Mouse (Mus musculus) G1E (cell line): ENCODE measurements around the gene Rasgrp1. TPM values are rescaled to one million over a fixed set of nuclear protein-coding genes. Genes with fewer than 3 reads are reported as not detected.

Experiments
- ATAC-seq: 2 replicates; pipeline ENCODE4 v1.8.0; 2016; ENCODE audit warnings: mild to moderate bottlenecking; ENCODE audit not compliant: insufficient number of reproducible peaks, poor library complexity, low FRiP score, severe bottlenecking; ENCODE audit errors: extremely low read depth
- DNase-seq: peaks from one replicate; pipeline ENCODE4 v3.0.0; 2012; ENCODE audit warnings: low spot score
- H3K27me3 ChIP-seq: 2 replicates; pipeline ENCODE4 v1.6.1; 2012; ENCODE audit warnings: mild to moderate bottlenecking, low read length, inconsistent platforms; ENCODE audit not compliant: insufficient read depth
- H3K36me3 ChIP-seq: replicated peaks from 2 replicates; pipeline ENCODE3; 2012; ENCODE audit warnings: mild to moderate bottlenecking, inconsistent platforms
- H3K4me1 ChIP-seq: 2 replicates; pipeline ENCODE4 v1.6.1; 2012; ENCODE audit warnings: low read depth, low read length, inconsistent platforms, mixed read lengths; ENCODE audit not compliant: insufficient read depth
- H3K4me3 ChIP-seq: 2 replicates; pipeline ENCODE4 v1.5.1; 2012; ENCODE audit warnings: low read depth, mild to moderate bottlenecking, inconsistent platforms, low read length, moderate library complexity, mixed read lengths
- H3K9me3 ChIP-seq: replicated peaks from 2 replicates; pipeline ENCODE4 v1.6.1; 2012; ENCODE audit warnings: inconsistent platforms
- CTCF ChIP-seq: IDR thresholded peaks from 2 replicates; pipeline ENCODE4 v1.5.1; 2012; ENCODE audit warnings: low read depth, low read length, inconsistent platforms, mixed read lengths
- GATA1 ChIP-seq: IDR thresholded peaks from 2 replicates; pipeline ENCODE4 v1.6.1; 2012; ENCODE audit warnings: borderline replicate concordance, low read length, inconsistent platforms, mixed read lengths
- GATA2 ChIP-seq: IDR thresholded peaks from 2 replicates; pipeline ENCODE4 v1.6.1; 2012; ENCODE audit warnings: low read depth, low read length, inconsistent platforms, borderline replicate concordance
- POLR2AphosphoS5 ChIP-seq: IDR thresholded peaks from 2 replicates; pipeline ENCODE4 v1.6.1; 2012; ENCODE audit warnings: low read depth, low read length, inconsistent platforms; ENCODE audit not compliant: insufficient replicate concordance
- TAL1 ChIP-seq: conservative IDR thresholded peaks from 2 replicates; pipeline ENCODE4 v1.6.1; 2012; ENCODE audit warnings: low read depth, low read length, inconsistent platforms, mixed read lengths
- polyA plus RNA-seq: library from polyadenylated mRNA; stranded (reverse); fragments of >175 nt; gene quantifications from 2 replicates; pipeline ENCODE4 v1.2.3, GENCODE M21; 2012
- total RNA-seq, 2 experiments: library from RNA; stranded (forward) in 1 of 2; stranded (reverse) in 1 of 2; fragments of 200-1000 nt in 1 of 2; fragments of >200 nt in 1 of 2; fragmentation: Nextera tagmentation in 1 of 2; gene quantifications; 2 replicates each; pipeline ENCODE4 v1.2.3; 2014 to 2017

The Rasgrp1 gene
- total and polyA plus RNA-seq, 3 experiments, result 0.05 TPM; not detected in 2

DNA sequence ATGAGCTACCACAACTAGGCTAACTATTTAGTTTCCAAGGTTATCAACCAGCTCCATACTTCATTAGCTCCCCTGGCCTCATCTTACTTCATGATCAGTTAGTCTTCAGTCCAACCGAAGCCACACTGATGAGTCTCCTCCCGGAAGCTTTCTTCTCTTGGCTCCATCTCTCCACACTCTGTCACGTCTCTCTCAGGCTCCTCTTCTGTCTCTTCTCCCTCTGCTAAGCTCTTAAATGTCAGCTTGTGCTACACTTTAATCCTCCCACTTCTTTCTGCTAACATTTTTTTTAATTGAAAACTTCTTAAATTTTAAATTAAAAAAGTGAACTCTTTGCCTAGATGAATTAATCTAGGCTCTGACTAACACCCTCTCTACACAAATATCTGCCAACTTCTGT, 34.8 kb downstream of the Rasgrp1 start:
- ATAC-seq (no peak), DNase-seq (no peak)
- TF ChIP-seq CTCF, result no peak
- no peak for TF ChIP-seq GATA2
- no peak for TF ChIP-seq POLR2AphosphoS5
- no peak for TF ChIP-seq TAL1
- TF ChIP-seq GATA1, result no peak
- H3K4me3 ChIP-seq, result no peak overlapping the region
- 0 out of 2 replicates have a peak, but pooled peaks cover 2% of the 10 kb centered on the region for H3K27me3 ChIP-seq
- H3K4me1 ChIP-seq, result no peaks in the 10 kb centered on the region
- no peaks in the 10 kb centered on the region for H3K9me3 ChIP-seq
- H3K36me3 ChIP-seq, result no peaks in the 10 kb centered on the region

DNA sequence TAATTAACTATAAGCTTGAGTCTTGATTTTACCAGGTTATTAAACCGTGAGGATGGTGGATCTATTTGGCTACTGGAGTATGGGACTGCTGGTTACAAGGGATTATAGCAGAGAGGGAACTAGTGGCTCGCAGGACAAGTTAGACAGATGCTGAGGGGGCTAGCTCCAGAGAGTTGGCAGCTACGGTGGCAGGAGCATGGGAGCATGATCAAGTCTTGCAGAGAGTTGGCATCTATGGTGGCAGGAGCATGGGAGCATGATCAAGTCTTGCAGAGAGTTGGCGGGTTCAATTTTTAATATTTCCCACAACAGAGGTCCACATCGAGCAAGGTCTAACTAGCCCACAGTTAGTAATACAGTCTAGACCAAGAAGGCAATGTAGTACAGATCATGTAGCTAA, 37.9 kb downstream of the Rasgrp1 start:
- no peak for ATAC-seq
- H3K27me3 ChIP-seq, result 0 out of 2 replicates have a peak, but pooled peaks cover 2% of the 10 kb centered on the region

DNA sequence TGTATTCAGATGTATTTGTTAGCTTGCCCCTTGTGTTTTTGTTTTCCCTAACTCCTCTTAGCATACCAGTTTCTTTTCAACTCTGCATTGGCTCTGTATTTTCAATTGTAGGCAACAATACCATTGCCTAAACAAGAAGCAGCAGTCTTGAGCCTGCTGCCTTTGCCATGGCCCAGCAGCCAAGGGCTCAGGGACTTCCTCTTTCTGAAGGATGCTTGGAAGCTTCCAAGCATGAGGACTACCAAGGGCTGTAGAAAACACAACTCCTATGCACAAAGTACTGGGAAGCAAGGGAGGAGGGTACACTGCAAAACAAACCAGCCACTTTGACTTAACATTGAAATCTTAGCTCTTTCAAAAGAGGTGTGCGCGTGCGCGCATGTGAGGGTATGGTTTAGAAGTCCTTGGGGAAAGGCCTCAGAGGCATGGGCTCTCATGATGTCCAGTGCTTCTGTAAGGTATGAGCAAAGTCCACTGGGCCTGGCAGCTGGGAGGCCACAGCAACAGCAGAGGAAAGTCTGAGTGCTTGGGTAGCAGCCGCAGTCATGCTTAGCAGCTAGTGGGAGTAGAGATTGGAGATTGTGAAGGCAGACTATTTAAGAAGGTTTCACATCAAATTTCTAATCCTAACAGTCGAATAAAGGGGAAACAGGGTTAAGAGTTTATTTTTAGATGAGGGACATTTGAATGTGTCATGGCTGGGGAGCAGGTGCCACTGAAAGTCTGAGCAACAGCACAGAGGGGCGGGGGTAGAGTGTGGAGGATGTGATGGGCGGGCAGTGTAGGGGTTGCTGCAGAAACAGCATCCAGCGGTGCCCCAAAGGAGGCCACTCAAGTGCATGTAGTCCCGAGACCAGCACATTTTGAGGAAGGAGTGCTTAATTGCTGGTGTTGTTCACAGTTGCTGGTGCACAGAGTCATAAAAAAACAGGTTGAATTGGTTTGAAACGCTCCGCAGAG, 39.1 kb downstream of the Rasgrp1 start:
- H3K9me3 ChIP-seq, result no peaks in the 10 kb centered on the region
- no peak for DNase-seq
- no peak for TF ChIP-seq GATA1
- TF ChIP-seq TAL1, result no peak
- TF ChIP-seq CTCF, result no peak
- no peak for TF ChIP-seq POLR2AphosphoS5
- no peak for TF ChIP-seq GATA2

More for the DNA sequence above, 37.9 kb downstream of the Rasgrp1 start:
- no peak for DNase-seq
- no peak for TF ChIP-seq GATA1
- TF ChIP-seq CTCF, result no peak
- TF ChIP-seq GATA2, result no peak
- no peak for TF ChIP-seq POLR2AphosphoS5
- TF ChIP-seq TAL1, result no peak
- H3K36me3 ChIP-seq, result no peaks in the 10 kb centered on the region
- H3K4me1 ChIP-seq, result no peaks in the 10 kb centered on the region
- H3K9me3 ChIP-seq, result no peaks in the 10 kb centered on the region
- no peak overlapping the region for H3K4me3 ChIP-seq

DNA sequence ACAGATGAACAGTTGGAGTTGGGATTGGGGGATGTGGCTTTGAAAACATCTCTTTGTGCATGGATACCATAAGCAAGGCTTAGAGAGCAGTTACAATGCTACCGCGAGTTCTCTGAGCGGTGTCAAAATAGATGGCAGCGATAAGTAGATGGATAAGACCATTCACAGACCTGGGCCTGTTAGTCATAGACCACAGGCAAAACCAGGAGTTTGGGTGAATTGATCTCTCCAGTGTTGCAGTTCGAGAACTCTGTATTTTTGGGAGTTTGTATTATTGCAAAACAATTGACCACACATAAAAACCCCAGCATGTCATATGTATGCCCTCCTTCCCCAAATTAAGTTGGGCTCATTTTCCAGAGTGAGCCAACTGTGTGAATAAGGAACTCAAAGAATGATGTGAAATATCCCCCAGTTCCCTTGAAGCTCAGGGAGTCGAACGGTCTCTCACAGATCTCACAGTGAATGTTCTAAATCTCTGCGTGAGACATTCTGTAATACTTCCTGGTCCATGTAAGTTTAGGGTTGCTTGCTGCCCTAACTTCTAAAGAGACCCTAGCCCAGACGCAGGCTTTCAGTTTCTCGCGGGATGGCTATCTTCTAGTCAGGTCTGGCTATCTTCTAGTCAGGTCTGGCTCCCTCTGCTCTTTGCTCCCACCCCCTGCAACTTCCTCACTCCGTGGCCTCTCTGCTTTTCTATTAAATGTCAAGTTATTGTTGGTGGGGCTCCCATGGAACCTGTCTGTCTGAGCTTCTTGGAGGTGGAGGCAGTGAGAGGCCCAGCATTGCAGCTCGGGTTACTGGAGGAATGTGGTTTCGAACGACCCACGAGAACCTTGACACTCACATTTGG, 43.0 kb downstream of the Rasgrp1 start:
- DNase-seq (no peak), ATAC-seq (no peak)
- Histone ChIP-seq H3K27me3 (peaks cover 4% of the 10 kb centered on the region; the same call in 1 of the 2 replicates), H3K4me3 (no peak overlapping the region), H3K9me3 (no peaks in the 10 kb centered on the region), H3K4me1 (no peaks in the 10 kb centered on the region; the same call in 1 of the 2 replicates), H3K36me3 (no peaks in the 10 kb centered on the region)
- no peak for TF ChIP-seq TAL1
- TF ChIP-seq CTCF, result no peak
- TF ChIP-seq POLR2AphosphoS5, result no peak
- TF ChIP-seq GATA2, result no peak
- no peak for TF ChIP-seq GATA1

More for the DNA sequence above, 39.1 kb downstream of the Rasgrp1 start:
- Histone ChIP-seq H3K4me3 (no peak overlapping the region), H3K27me3 (0 out of 2 replicates have a peak, but pooled peaks cover 2% of the 10 kb centered on the region), H3K36me3 (no peaks in the 10 kb centered on the region), H3K4me1 (no peaks in the 10 kb centered on the region; the same call in 1 of the 2 replicates)
- no peak for ATAC-seq

DNA sequence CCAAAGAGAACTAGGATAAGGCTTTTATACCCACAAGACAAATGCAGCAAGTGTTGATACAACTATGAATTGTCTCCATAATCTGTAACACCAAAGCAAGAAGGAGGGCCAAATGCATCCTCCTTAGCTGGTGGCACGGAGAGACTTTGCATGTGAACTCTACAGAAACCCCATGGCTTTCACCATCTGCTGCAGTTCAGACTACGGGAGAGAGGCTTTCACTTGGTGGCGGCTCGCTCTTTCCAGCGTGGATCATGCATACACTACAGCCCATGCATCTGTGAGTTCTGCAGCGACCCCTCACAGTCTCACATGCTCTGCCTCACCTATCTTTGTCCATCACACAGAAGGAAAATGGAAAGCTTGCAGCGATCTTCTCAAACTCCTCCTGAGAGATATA, 54.5 kb downstream of the Rasgrp1 start:
- Histone ChIP-seq H3K4me1 (no peaks in the 10 kb centered on the region), H3K36me3 (no peaks in the 10 kb centered on the region), H3K9me3 (no peaks in the 10 kb centered on the region), H3K4me3 (no peak overlapping the region), H3K27me3 (peaks cover 8% of the 10 kb centered on the region)
- TF ChIP-seq GATA2 (no peak), TAL1 (no peak)
- no peak for ATAC-seq
- no peak for DNase-seq
